Mouse (Mus musculus): Measurements from ENCODE around the gene Gm9918. TPM values are rescaled to one million over a fixed set of nuclear protein-coding genes. Genes with fewer than 3 reads are reported as not detected.

Gene Gm9918
- not detected for total RNA-seq (2023)

DNA sequence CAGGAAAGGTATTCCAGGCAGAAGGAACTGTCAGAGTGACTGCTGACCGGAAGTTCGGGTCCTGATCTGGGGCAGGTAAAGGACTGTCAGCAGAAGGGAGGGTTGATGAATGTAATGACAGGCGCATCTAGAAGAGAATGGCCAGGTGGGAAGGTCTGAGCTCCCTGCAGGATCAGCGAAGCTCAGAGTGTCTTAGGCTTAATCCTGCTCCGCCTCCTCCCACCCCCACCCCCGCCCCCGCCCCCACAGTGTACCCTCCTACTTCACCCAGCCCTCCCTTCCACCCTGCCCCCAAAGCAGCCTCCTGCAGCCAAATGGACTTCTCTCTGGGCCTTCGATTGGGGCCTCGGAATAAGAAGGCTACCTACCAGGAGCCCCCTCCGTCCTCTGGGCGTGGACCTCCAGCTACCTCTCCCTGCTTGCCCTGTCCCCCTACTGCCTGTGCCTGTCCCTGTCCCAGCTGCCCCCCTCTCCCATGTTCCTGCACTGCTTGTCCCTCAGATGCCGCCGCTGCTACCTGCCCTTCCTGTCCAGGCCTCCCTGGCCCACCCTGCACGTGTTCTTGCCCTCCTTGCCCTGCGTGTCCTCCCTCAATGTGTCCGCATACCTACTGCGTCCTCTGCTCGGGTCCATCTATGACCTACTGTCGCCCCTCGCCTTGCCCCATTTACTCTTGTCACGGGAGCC is at the start of gene Gm9918:
Gene Gm9918, plus strand, starts transcription at position 290 of the 687 bp plus-strand sequence.

DNA sequence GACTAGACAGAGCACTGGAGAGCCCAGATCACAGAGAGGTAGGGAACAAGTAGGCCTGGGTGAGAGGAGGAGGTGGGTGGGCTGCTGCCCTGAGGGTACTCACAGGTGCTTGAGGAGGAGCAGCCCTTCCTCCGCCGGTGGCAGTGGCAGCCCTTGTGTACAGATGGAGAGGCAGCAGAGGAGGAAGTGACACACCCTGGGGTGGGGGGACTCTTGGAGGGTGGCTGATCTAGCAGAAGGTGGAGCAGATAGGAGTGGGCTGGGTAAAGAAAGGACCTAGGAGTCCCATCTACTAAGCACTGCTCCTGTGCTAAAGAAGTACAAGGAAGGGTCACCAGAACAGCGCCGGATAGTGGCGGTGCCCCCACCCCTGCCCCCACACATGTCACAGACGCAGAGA is 38.6 kb upstream of the Gm9918 start, which contains the start of gene Itgb7:
Gene Itgb7, minus strand, starts transcription at position 197 of the 400 bp plus-strand sequence.

DNA sequence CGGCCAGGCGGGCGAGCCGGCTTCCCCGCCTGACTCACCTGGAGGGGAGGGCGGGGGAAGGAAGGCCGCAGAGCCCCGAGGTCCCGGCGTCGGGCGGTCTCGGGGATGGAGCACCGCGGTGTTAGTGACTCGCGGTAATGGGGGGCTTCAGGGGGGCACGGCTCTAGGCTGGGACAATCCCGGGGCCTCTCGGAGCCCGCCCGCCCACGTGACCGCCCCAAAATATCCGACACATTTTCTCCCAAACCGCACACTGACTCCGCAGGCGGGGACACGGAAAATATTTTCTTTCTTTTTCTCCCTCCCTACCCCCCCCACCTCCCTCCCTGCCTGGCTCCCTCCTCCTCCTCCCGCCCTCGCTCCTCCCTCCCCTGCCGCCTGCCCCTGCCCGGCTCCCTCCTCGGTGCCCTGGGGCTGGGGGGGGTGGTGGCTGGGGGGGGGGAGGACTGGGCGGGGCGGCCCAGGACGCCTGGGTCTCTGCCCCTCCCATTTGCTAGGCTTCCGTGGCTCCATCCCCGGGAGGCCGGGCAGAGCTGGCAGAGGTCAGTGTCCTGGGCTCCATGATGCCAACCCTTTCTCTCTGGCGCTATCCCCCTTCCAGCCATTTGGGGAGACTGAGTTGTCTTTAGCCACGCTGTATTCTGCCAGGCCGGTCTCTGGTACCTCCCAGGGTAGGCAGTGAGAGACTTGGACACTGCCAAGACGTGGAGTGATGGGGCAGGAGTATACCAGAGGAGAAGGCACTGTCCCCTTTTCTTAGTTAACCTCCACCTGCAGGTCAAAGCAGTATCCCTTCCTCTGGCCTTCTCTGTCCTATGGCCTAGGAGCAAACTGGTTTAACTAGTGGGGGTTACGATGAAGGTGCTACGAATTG is 12.9 kb upstream of the Gm9918 start, which contains the start of gene Rarg:
Gene Rarg, minus strand, starts transcription at position 316 of the 874 bp plus-strand sequence.

DNA sequence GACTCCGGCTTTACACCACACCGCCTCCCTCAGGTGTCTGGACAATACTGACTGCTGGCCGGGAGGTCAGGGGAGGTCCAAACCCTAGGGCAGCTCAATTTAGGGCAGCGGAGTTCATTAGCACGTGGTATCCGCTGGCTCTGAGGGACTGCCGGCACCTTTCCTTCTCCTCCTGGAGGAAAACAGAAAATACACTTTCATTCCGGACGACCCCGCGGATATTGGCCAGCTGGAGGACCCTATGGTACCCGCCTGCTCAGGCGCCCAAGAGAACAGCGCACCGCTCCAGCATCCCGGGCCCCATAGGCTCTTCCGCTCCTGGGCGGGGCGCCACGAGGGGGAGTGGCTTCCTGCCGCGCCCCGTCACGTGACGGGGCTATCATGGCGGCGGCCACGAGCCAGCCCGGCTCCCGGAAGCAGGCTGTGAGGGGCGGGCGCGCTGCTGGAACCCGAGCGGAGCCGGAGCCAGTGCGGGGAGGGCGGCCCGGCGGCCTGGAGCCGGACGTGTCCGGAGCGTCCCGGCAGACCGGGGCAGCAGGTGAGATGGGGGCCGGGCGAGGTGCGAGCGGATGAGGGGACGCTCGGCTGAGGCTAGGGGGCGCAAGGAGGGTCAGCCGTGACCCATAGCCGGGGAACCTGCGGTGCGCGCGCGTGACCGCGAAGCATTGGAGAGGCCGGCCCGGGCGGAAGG is 8.9 kb downstream of the Gm9918 start, which contains the start of gene Mfsd5:
Gene Mfsd5, plus strand, starts transcription at position 363 of the 691 bp plus-strand sequence.

DNA sequence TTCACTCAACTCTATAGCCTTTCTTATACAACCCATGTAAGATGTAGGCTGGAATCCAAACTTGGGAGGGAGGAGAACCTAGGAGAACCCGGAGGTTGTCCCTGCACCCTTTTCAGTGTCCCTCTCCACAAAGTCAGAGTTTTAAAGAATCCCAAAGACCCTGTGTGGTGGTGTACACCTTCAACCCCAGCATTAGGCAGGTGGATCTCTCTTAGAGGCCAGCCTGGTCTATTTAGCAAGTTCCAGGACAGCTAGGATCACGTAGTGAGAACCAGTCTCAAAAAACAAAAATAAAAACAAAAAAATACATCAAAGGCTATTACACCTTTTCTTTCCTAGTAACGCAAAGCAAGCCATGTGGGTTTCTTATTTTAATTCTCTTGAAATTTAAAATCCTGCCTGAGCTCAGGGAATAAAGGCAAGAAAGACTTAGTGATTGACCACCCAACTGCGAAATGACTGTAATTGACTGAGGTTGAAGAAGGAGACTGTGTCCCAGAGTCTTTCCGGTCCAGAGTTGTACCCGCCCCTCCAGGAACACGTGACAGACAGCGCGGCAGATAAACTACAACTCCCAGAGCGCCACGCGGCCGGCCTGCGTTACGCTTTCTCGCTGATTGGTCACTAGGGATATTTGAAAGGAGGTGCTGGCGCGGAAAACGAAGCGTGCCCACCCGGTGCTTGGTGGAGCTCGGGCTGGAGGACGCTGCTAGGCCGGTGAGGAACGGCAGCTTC is 25.4 kb downstream of the Gm9918 start, which contains the start of gene Espl1:
Gene Espl1, plus strand, starts transcription at position 634 of the 735 bp plus-strand sequence.

Other genes with a start within 250 kb of the Gm9918 start
- under 1 TPM; 0.26 to 0.73 TPM for gene Krt18, start 242.4 kb upstream of the Gm9918 start, total RNA-seq (2023)
- gene Eif4b, start 196.8 kb upstream of the Gm9918 start, total RNA-seq (2023) = 100 to 1,000 TPM; 127 to 136 TPM
- 1 to 10 TPM; 1.4 TPM for gene Tns2, start 170.2 kb upstream of the Gm9918 start, total RNA-seq (2023)
- 10 to 100 TPM; 21.7 to 27.2 TPM for gene Spryd3, start 134.3 kb upstream of the Gm9918 start, total RNA-seq (2023)
- gene Igfbp6, start 126.2 kb upstream of the Gm9918 start, total RNA-seq (2023) = not detected
- gene Soat2, start 120.0 kb upstream of the Gm9918 start, total RNA-seq (2023) = under 1 TPM; 0.62 to 0.87 TPM
- gene Zfp740, start 67.3 kb upstream of the Gm9918 start, total RNA-seq (2023) = 10 to 100 TPM; 78.9 to 84.1 TPM
- gene Csad, start 65.8 kb upstream of the Gm9918 start, total RNA-seq (2023) = 10 to 100 TPM; 21.4 to 23.3 TPM
- 100 to 1,000 TPM; 191 to 291 TPM for gene Itgb7, start 38.6 kb upstream of the Gm9918 start, total RNA-seq (2023)
- gene Rarg, start 13.0 kb upstream of the Gm9918 start, total RNA-seq (2023) = 10 to 100 TPM; 37.8 to 49.0 TPM
- gene Mfsd5, start 8.9 kb downstream of the Gm9918 start, total RNA-seq (2023) = 10 to 100 TPM; 34.7 to 40.2 TPM
- gene Espl1, start 25.7 kb downstream of the Gm9918 start, total RNA-seq (2023) = 10 to 100 TPM; 37.9 to 49.1 TPM
- 100 to 1,000 TPM; 270 to 271 TPM for gene Pfdn5, start 55.6 kb downstream of the Gm9918 start, total RNA-seq (2023)
- gene Myg1, start 61.1 kb downstream of the Gm9918 start, total RNA-seq (2023) = 10 to 100 TPM; 30.6 to 32.7 TPM
- gene Aaas, start 80.2 kb downstream of the Gm9918 start, total RNA-seq (2023) = 10 to 100 TPM; 33.2 to 36.4 TPM
- not detected for gene Sp7, start 96.6 kb downstream of the Gm9918 start, total RNA-seq (2023)
- 100 to 1,000 TPM; 127 to 150 TPM for gene Sp1, start 135.6 kb downstream of the Gm9918 start, total RNA-seq (2023)
- gene Amhr2, start 174.8 kb downstream of the Gm9918 start, total RNA-seq (2023) = 1 to 10 TPM in 1 of 2 experiments, under 1 TPM in 1; 0.24 to 1.1 TPM
- gene Prr13, start 188.5 kb downstream of the Gm9918 start, total RNA-seq (2023) = 100 to 1,000 TPM; 364 to 378 TPM
- gene Pcbp2, start 200.0 kb downstream of the Gm9918 start, total RNA-seq (2023) = 100 to 1,000 TPM; 508 to 564 TPM
- gene Gm10337, start 233.2 kb downstream of the Gm9918 start, total RNA-seq (2023) = 1 to 10 TPM; 5.0 to 5.4 TPM
- gene Map3k12, start 246.5 kb downstream of the Gm9918 start, total RNA-seq (2023) = under 1 TPM; 0.24 to 0.57 TPM
- 10 to 100 TPM; 16.7 to 17.9 TPM for gene Tarbp2, start 247.6 kb downstream of the Gm9918 start, total RNA-seq (2023)

All from neutrophil, adult 59 days (primary cell).